Mouse (Mus musculus) cerebellum, adult (tissue): ENCODE results near the gene Wwox.
A peak's percentile ranks its signal among the peaks of the same experiment; 100 is the strongest.

Experiments
- ATAC-seq: cut with Nextera tagmentation; 2 replicates; pipeline ENCODE4 v1.9.2; 2017; ENCODE audit warnings: mild to moderate bottlenecking, moderate library complexity, mixed read lengths; ENCODE audit not compliant: insufficient number of reproducible peaks, low FRiP score, low TSS enrichment

Wwox gene

GRCm38 (mm10) chr8:115348704-115349103, 909.2 kb downstream of the Wwox start:
- ATAC-seq = no peak

DNA sequence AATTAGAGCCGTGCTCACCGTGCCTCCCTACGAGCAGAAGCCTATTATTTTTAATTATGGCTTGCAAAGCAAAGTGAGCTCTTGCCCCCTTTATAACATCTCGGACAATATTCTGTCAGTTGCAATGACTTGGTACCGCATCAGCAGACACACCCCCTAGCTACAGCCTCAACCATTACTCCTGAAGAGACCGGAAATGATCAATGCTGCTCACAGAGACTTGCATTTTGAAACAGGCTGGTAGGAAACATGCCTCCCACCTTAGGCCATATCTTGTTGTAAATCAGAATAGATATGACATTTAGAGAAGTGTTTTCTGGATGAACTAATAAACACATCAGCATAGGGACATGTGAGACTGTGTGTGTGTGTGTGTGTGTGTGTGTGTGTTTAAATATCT, 911.3 kb downstream of the Wwox start:
- no peak for ATAC-seq

GRCm38 (mm10) chr8:115357663-115358335, 918.3 kb downstream of the Wwox start:
- no peak for ATAC-seq

DNA sequence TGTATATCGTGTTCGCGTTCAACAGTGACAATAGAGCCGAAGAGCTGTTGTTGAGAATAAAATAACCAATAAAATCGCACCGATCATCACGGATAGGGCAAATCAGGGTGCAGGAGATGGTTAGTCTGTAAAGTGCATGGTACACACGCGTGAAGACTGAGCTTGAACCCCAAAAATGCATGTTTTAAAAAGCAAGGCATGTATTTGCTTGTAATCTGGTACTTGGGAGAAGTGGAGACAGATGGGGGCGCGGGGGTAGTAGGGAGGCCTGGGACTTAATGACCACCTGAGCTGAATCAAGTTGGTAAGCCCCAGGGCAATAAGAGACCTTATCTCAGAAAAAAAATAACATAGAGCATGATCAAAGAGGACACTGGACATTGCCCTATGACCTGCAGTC, 919.0 kb downstream of the Wwox start:
- ATAC-seq = no peak

DNA sequence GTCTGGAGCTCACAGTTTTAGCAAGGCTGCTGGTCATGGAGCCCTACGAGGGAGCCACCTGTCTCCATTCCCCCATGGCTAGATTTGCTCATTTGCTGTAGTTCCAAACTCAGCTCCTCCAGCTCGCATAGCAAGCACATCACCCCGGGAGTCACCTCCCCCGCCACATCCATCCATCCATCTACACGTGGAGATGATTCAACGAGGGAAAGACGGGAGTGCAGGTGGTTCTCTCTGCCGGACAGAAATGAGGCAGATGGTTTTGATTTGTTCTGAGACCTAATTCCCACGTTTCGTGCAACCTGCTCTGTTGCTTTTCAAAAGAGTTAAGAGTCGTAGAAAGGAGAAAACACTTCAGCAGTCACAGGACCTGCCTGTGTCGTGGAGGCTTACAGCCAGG, 920.2 kb downstream of the Wwox start:
- no peak; the same call in 1 of the 2 replicates for ATAC-seq

DNA sequence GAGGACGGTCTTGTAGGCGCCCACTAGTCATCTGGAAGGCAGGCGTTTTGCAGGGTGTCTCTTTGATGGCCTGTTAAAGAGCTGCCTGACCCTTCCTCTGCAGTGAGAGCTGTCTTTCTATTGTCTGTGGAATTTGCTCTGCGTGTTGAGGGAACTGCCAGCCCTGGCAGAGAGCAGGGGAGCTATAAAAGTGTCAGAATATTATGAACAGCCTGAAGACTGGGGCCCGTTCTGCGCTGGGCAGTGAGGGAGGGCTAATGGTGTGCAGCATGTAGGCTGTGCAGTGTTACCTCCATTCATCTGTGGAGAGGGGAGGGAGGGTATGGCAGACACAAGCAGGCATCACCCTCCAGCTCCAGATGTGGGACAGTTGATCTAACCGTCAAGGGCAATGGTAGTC, 923.1 kb downstream of the Wwox start:
- no peak for ATAC-seq

- ATAC-seq = 0 out of 2 replicates have a peak, but pooled peaks have one; percentile 11
Observed at GRCm38 (mm10) chr8:115374957-115375356, 935.5 kb downstream of the Wwox start.

GRCm38 (mm10) chr8:115375361-115376047, 936.0 kb downstream of the Wwox start:
- ATAC-seq = peak; percentile 81

DNA sequence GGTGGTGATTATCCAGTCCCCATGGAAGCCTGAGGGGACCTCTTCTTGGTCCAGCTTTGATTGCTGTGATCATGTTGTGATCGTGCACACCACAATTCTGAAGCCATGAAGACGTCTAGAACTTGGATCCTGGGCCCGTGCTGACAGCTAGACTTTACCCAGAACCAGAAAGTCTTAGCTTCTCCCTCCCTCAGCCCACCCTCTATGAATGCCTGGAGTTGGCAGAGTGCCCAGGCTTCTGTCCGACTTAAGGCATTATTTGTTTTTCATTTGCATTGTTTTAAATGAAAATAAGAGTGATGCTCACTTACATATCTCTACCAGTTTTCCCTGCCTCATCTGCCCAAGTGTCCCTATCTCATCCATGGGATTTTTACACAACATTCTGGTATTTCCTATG, 937.9 kb downstream of the Wwox start:
- no peak for ATAC-seq

- ATAC-seq = no peak
Observed at GRCm38 (mm10) chr8:115380017-115380416, 940.6 kb downstream of the Wwox start.

- ATAC-seq = no peak
Observed at GRCm38 (mm10) chr8:115390921-115391504, 951.6 kb downstream of the Wwox start.

DNA sequence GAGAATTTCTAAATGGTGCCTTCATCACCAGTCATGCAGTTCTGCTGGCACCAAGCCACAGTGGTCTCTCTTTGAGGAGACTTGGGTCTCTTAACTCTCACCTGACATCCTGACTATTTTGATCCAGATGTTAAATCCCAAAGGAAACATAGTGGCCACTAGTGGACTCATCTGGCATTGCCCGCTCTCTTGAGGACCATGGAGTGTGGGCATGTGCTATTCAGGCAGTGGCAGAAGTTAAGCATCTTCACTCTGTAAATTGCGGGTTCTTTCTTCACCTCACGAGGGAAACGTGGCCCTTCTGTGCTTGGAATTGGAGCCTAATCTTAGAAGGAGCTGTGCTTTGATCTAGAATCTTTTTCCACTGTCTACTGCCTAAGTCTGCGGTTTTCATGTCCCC, 956.4 kb downstream of the Wwox start:
- no peak for ATAC-seq

GRCm38 (mm10) chr8:115397981-115398380, 958.5 kb downstream of the Wwox start:
- no peak for ATAC-seq

GRCm38 (mm10) chr8:115400013-115400720, 960.7 kb downstream of the Wwox start:
- no peak for ATAC-seq
